Mouse (Mus musculus) embryonic facial prominence, embryonic 13.5 days (tissue): ENCODE data around the gene Gm28035. TPM values are rescaled to one million over a fixed set of nuclear protein-coding genes. Genes with fewer than 3 reads are reported as not detected.

Source experiments
- ATAC-seq: fragments of 200-750 bp; cut with Nextera tagmentation; 2 replicates; pipeline ENCODE4 v1.8.0; 2017; ENCODE audit warnings: low read depth; ENCODE audit not compliant: insufficient number of reproducible peaks, insufficient read depth, low FRiP score, low TSS enrichment
- H3K27ac ChIP-seq: fragments of 300-500 bp; sonication (generic); 2 replicates; pipeline ENCODE4 v1.5.1; 2015; ENCODE audit warnings: moderate library complexity, mild to moderate bottlenecking, inconsistent platforms
- H3K27me3 ChIP-seq: fragments of 300-500 bp; sonication (generic); 2 replicates; pipeline ENCODE4 v1.6.1; 2015; ENCODE audit warnings: mild to moderate bottlenecking, inconsistent platforms
- H3K36me3 ChIP-seq: fragments of 300-500 bp; sonication (generic); 2 replicates; pipeline ENCODE4 v1.6.1; 2015; ENCODE audit warnings: mild to moderate bottlenecking, inconsistent platforms
- H3K4me1 ChIP-seq: fragments of 300-500 bp; sonication (generic); 2 replicates; pipeline ENCODE4 v1.6.1; 2015; ENCODE audit warnings: inconsistent platforms
- H3K4me2 ChIP-seq: fragments of 300-500 bp; sonication (generic); 2 replicates; pipeline ENCODE4 v1.6.1; 2015; ENCODE audit warnings: moderate library complexity, mild to moderate bottlenecking, inconsistent platforms
- H3K4me3 ChIP-seq: fragments of 300-500 bp; sonication (generic); 2 replicates; pipeline ENCODE4 v1.5.1; 2015; ENCODE audit warnings: mild to moderate bottlenecking, inconsistent platforms
- H3K9ac ChIP-seq: fragments of 300-500 bp; sonication (generic); 2 replicates; pipeline ENCODE4 v1.6.1; 2015; ENCODE audit warnings: mild to moderate bottlenecking, inconsistent platforms
- H3K9me3 ChIP-seq: fragments of 300-500 bp; sonication (generic); 2 replicates; pipeline ENCODE4 v1.6.1; 2016; ENCODE audit warnings: inconsistent platforms
- WGBS: fragments of 180-500 bp; shearing (Covaris S2); methylation state at CpG from one replicate; pipeline ENCODE4 v1.1.7; 2015; ENCODE audit warnings: mixed read lengths; 5-methylcytosine and 5-hydroxymethylcytosine counted together
- polyA plus RNA-seq: library from polyadenylated mRNA; unstranded; fragments of >200 nt; fragmentation: Nextera tagmentation; extraction: Ambion mirVana; gene quantifications from 2 replicates; pipeline ENCODE4 v1.2.1, GENCODE M21; 2015

The Gm28035 gene
- polyA plus RNA-seq, 1 experiment from 2014 or later: 0.06 TPM

- ATAC-seq: no peak
- Histone ChIP-seq H3K27me3 (no peaks in the 10 kb centered on the region), H3K4me3 (no peak overlapping the region), H3K36me3 (peaks cover 94% of the 10 kb centered on the region), H3K9me3 (no peaks in the 10 kb centered on the region), H3K4me1 (no peaks in the 10 kb centered on the region), H3K4me2 (no peak overlapping the region), H3K9ac (no peak overlapping the region), H3K27ac (no peak overlapping the region)
- WGBS: 90% methylated on average over 7 of the region's 7 CpGs
Measured at GRCm38 (mm10) chr2:30323111-30323510, 82.7 kb downstream of the Gm28035 start.

- Histone ChIP-seq H3K27me3 (no peaks in the 10 kb centered on the region), H3K4me3 (no peak overlapping the region), H3K4me1 (no peaks in the 10 kb centered on the region), H3K9ac (no peak overlapping the region), H3K36me3 (peaks cover 96% of the 10 kb centered on the region), H3K9me3 (no peaks in the 10 kb centered on the region), H3K27ac (no peak overlapping the region), H3K4me2 (no peak overlapping the region)
- no peak for ATAC-seq
- WGBS: 91% methylated on average over 5 of the region's 5 CpGs
Measured at GRCm38 (mm10) chr2:30325296-30325695, 84.9 kb downstream of the Gm28035 start.

GRCm38 (mm10) chr2:30327276-30327675, 86.9 kb downstream of the Gm28035 start:
- no peak overlapping the region for H3K4me2 ChIP-seq
- H3K9me3 ChIP-seq: no peaks in the 10 kb centered on the region
- H3K9ac ChIP-seq: no peak overlapping the region
- H3K4me3 ChIP-seq: no peak overlapping the region
- 92% methylated on average over 7 of the region's 7 CpGs for WGBS
- ATAC-seq: no peak
- no peaks in the 10 kb centered on the region for H3K4me1 ChIP-seq
- H3K36me3 ChIP-seq: peaks cover 97% of the 10 kb centered on the region
- no peaks in the 10 kb centered on the region for H3K27me3 ChIP-seq
- H3K27ac ChIP-seq: no peak overlapping the region

- no peaks in the 10 kb centered on the region for H3K4me1 ChIP-seq
- H3K36me3 ChIP-seq: peaks cover 97% of the 10 kb centered on the region
- H3K4me2 ChIP-seq: no peak overlapping the region
- 89% methylated on average over 3 of the region's 3 CpGs for whole genome bisulfite sequencing
- H3K9ac ChIP-seq: no peak overlapping the region
- H3K4me3 ChIP-seq: no peak overlapping the region
- no peak for ATAC-seq
- no peaks in the 10 kb centered on the region for H3K9me3 ChIP-seq
- H3K27ac ChIP-seq: no peak overlapping the region
- H3K27me3 ChIP-seq: no peaks in the 10 kb centered on the region
Measured at GRCm38 (mm10) chr2:30328791-30329190, 88.4 kb downstream of the Gm28035 start.

Other genes starting within 250 kb of the Gm28035 start
- gene Wdr34, start 191.7 kb upstream of the Gm28035 start, polyA plus RNA-seq: 46.5 and 46.9 TPM in 2 replicates
- gene Set, start 183.2 kb upstream of the Gm28035 start, polyA plus RNA-seq: 538 and 545 TPM in 2 replicates
- gene Pkn3, start 162.9 kb upstream of the Gm28035 start, polyA plus RNA-seq: 7.6 and 11.4 TPM in 2 replicates
- gene Zdhhc12, start 146.9 kb upstream of the Gm28035 start, polyA plus RNA-seq: 24.0 and 25.3 TPM in 2 replicates
- 12.7 and 13.5 TPM in 2 replicates for gene Zer1, start 116.0 kb upstream of the Gm28035 start, polyA plus RNA-seq
- gene Tbc1d13, start 106.8 kb upstream of the Gm28035 start, polyA plus RNA-seq: 11.1 and 13.7 TPM in 2 replicates
- 12.4 and 15.2 TPM in 2 replicates for gene Endog, start 69.1 kb upstream of the Gm28035 start, polyA plus RNA-seq
- gene Spout1, start 62.1 kb upstream of the Gm28035 start, polyA plus RNA-seq: 80.6 and 81.9 TPM in 2 replicates
- 9.4 and 10.0 TPM in 2 replicates for gene Kyat1, start 34.7 kb upstream of the Gm28035 start, polyA plus RNA-seq
- 43.6 and 45.9 TPM in 2 replicates for gene Lrrc8a, start 2.9 kb upstream of the Gm28035 start, polyA plus RNA-seq
- gene Phyhd1, start 25.6 kb downstream of the Gm28035 start, polyA plus RNA-seq: 3.7 and 4.7 TPM in 2 replicates
- not detected in 2 replicates for gene Gm28038, start 40.5 kb downstream of the Gm28035 start, polyA plus RNA-seq
- gene Dolk, start 45.8 kb downstream of the Gm28035 start, polyA plus RNA-seq: 29.0 and 30.5 TPM in 2 replicates
- 36.5 and 40.7 TPM in 2 replicates for gene Nup188, start 45.8 kb downstream of the Gm28035 start, polyA plus RNA-seq
- 84.8 and 85.8 TPM in 2 replicates for gene Sh3glb2, start 118.8 kb downstream of the Gm28035 start, polyA plus RNA-seq
- gene Miga2, start 123.7 kb downstream of the Gm28035 start, polyA plus RNA-seq: 23.9 and 27.7 TPM in 2 replicates
- gene Dolpp1, start 151.7 kb downstream of the Gm28035 start, polyA plus RNA-seq: 31.9 and 34.9 TPM in 2 replicates
- 22.5 and 25.0 TPM in 2 replicates for gene Crat, start 175.2 kb downstream of the Gm28035 start, polyA plus RNA-seq
- 150 and 163 TPM in 2 replicates for gene Ptpa, start 175.5 kb downstream of the Gm28035 start, polyA plus RNA-seq
- gene Ier5l, start 233.7 kb downstream of the Gm28035 start, polyA plus RNA-seq: 3.5 and 4.0 TPM in 2 replicates